Mouse (Mus musculus) cerebellum, postnatal 25 days (tissue): ENCODE data around the gene Dkc1.

Experiments used
- DNase-seq, 2 experiments: peaks; one replicate each; pipeline ENCODE4 v3.0.0; 2021; ENCODE audit warnings: mixed read lengths in 2 of 2

Gene Dkc1

DNA sequence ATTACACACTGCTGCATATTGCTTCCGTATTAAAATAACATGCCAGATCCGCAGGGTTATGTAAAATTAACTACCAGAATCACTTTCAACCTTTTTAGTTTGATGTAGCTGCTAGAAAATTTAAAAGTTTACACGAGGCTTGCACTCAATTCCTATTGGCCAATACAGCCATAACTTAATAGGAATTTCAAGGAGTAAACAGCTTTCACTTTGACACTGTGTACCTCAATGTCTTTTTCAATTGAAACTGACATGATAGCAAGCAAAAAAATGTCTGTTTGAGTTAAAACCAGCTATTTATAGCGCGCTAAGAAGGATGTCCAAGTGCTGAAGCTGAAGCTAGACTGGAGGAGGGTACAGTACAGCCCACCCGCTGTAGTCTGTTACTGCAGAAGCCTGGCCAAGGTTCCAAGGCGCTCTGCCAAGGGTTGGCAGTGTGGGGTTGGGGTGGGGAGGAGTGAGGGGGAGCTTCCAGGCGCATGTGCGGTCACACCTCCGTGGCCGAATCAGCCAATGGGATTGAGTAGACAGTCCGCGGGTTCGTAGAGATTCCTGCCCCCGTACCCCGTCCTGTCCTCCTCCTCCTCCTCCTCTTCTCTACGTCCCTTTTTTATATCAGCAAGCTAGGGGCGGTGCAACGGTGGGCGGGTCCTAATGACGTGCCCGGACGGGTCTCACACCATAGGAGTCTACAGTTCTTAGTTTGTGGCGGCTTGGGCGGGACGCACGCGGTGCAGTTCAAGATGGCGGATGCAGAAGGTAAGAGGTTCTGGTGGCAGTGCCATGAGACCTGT lies at the start of gene Dkc1:
Gene Dkc1, plus strand, starts transcription at position 486 of the 794 bp plus-strand sequence.
- DNase-seq = peak; percentile 88 to 93

DNA sequence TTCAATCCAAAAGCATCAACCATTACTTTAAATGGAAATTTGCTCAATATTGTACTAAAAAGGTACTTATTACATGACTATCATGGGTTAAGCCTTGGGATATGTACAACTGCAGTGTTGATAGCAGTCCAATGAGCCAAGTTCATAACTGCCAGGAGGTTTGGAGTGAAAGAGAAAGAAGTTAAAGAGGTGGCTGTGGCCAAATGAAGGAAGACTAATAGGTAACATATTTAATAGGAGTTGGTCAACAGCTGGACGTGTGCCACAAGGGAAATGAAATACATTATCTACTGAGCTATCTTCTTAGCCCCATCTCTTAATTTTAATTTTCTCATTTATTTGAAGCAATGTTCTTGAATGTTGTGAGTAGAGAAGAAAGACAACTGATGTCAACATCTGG lies 49.7 kb upstream of the Dkc1 start:
- DNase-seq = no peak

DNA sequence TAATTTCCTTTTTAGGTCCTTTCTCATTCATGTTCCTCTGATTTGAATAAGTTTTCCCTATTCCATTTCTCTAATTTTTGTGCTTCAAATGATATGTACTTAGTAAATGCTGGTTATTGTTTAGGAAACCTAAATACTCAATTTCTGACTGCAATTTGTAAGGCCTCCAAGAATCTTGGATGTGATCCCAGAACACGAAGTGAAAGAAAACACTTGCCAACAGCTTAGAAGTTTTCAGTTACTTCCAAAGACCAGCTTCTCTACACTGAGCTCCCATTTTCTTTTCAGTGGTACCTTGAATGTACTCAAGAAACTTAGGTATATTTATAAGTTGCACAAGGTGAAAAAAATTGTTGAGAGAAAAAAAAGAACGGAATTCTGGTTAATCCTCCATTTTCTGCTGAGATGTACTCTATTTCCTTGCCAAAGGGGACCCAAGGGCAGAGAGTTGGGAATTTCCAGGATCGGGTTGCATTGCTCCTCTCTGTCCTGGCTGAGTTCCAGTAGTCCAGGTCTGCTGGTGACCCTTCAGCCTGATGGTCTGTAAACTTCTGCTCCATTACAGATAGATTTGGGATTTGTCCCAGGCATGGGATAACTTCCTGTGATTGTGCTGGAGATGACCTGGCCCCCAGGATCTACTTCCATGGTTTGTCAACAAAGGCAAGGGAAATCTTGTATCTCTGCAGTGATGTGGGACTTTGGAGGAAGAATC lies 48.6 kb upstream of the Dkc1 start:
- no peak for DNase-seq

DNA sequence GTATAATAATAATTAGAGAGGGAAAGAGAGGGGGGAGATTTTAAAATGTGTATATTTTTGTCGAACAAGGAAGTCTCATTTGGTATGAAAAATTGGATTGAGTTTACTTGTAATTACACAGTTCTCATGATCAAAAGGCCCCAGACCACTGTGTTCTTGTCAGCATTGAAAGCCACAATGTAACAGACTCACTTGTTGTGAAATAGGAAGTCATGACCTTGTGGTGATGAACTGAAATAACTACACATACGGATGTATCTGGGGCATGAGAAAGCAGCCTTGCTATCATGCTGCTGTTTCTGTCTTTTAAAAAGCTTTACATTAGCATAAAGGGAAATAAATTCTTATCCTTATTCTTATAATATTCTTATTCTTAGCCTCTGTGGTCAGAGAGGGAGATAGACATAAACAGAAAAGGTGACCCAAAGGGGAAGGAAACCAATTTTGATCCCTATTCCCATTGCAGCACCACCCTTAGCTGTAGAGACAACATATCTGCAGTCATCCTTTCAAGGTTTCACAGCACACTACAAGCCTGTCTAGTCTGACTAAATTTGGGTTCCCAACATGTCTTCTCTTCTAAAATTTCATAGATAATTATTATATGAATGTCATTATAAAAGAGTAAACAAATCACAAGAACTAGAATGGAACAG lies 39.4 kb upstream of the Dkc1 start:
- DNase-seq = no peak

DNA sequence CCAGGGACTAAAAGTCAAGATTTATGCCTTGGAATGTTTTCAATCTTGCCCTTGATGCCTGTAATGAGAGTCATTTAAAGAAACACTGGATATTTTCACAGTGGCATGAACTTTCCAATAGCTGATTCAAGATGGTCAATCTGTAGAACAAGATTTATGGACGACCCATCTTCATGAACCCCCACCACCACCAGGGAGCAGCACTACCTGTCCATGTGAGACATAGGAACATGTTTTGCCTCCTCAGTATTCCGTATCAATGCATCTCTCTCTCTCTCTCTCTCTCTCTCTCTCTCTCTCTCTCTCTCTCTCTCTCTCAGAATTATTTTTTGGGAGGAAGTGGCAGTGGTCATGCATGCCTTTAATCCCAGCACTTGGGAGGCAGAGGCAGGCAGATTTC lies 13.3 kb upstream of the Dkc1 start:
- peak in 1 of 2 experiments; percentile 10 for DNase-seq

DNA sequence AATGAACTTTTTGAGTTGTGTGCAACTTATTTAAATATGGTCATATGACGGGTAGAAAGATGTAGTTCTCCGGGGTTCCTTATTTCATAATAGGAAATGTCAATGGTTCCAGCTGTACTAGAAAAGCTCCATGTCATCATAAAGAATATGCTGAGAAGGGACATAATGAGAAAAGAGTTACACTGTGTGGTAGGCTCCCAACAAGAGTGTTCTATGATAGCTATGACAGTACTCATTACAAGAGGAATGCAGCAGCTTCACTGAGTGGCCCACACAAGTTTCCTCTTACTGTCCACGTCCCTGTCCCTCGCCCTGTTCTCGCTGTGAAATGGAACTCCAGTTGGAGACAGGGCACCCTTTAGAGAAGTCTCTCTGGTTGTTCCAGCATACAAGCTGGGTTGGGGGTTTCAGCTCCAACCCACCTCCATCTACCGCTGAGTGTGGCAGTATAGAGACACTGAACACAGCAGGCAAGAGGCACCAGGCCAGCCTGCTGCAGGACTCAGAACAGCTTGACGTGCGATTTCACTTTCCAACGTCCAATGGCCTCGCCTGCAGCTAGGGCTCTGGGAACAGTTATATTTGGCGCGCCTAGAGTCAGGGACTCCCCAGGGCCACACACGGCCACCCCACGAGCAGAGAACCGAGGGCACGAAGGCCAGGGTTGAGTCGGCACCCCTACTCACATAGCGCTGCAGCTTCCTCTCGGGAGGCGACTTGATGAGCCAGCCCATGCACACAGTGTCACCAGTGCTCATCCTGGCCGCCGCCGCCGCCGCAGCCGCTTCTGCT lies 11.5 kb upstream of the Dkc1 start:
- DNase-seq = peak in 1 of 2 experiments; percentile 46

DNA sequence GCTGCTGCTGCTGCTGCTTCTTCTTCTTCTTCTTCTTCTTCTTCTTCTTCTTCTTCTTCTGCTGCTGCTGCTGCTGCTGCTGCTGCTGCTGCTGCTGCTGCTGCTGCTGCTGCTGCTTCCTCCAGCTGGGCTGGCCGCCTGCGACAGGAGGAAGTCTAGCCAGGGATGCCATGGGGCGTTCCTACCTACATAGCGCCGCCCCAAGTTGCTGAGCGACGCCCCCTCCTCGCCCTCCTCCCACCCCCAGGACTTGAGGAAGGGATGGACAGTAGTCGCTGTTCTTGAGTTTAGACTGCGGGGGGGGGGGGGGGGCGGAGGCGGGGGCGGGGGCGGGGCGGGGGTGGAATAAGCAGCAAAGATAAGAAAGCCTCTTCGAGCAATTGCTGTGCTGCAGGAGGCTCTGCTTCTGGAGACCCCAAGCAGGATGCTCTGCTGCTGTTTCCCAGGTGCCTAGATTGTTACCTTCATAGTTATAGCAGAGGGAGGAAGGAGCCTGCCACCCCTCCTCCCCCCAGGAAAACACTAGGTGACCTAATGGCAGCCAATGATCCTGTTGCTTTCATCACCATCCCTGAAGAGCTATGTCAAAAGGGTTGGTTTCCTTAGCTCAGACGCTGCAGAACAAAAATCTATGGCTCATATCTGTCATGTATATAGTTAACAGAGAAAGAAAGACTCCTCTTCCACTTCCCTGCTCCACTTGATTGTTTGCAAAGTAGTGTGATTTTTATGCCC lies 10.7 kb upstream of the Dkc1 start, which contains the start of gene Gab3:
Gene Gab3, minus strand, starts transcription at position 685 of the 735 bp plus-strand sequence.
- peak; percentile 7 to 61 for DNase-seq

DNA sequence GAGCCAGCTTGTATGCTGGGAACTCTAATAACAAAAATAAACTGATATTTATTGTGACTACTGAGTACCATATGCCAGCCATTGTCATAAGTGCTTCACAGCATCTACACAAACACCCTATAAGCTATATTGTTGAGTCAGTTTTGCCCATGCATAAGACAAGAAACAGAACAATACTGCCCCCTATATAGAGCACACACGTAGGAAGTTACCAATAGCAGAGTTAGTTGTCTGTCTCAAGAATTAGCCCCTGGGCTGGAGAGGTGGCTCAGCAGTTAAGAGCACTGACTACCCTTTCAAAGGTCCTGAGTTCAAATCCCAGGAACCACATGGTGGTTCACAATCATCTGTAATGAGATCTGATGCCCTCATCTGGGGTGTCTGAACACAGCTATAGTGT lies 10.0 kb upstream of the Dkc1 start:
- DNase-seq = no peak

DNA sequence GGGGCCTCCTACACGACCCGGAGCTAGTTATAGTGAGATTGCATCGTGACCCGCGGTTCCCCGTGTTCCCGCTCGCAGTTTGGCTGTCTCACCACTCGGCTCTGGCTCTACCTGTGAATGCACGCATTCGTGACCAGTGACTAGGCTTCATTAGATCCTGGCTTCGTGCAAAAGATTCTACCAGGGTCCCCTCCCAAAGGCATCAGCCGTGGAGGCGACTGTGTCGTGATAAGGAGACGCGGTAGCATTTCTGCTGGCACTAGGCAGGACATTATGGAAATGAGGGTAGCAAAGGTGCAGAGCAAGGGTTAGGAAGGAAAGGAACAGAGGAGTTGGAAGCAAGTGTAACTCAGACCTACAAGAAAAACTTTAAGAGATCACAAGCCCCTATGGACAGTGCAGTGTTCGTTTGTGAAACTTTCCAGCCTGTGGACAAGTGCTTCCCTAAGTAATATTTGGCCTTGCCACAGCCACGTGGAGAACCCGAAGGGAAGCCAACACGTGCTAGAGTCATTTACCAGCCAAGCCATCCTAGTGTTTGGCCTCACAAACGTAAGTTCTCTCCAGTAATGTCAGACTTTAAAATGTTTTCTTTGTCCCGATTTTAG lies 613 bp downstream of the Dkc1 start:
- peak in 1 of 2 experiments; percentile 2 for DNase-seq

DNA sequence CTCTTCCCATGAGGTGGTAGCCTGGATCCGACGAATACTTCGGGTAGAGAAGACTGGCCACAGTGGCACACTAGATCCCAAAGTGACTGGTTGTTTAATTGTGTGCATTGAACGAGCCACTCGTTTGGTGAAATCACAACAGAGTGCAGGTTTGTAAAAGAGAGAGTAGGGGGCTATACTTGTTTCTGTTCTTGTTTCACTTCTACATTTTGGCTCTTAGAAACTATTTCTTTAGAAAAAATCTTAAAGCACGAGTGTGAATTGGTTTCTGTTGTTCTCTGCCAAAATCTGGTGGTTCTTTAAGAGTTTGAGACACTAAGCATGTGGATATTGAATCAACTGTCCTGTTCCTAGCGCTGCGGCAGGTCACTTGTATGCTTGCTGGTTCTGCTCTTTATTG lies 3.1 kb downstream of the Dkc1 start:
- DNase-seq = no peak

DNA sequence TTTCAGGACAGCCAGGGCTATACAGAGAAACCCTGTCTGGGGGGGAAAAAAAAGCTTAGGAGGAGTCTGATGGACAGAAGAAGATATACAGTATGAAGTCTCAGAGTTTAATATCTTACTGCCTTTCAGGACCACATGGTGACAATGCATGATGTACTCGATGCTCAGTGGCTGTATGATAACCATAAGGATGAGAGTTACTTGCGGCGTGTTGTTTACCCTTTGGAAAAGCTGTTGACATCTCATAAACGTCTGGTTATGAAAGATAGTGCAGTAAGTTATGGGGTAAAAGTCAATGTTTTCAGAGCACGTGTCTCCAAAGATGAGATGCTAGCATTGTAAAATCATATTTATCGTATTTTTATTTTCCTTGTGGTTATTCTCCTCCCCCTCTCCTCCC lies 6.6 kb downstream of the Dkc1 start:
- no peak for DNase-seq

DNA sequence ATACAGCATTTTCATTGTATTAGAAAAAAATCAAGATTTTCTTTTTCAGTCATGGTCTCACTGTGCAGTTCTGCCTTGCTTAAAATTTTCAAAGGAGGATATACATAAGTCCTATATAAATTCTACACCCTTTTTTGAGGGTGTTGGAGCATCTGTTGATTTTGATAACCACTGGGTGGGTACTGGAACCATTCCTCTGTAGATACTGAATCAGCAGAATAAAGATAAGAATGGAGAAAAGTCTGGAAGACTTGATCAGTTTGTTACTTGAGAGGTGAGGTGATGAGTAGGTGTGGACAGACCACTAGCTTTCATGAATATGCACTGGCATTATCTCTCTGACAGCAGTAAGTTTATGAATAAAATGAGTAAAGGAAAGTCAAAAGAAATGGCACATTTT lies 19.9 kb downstream of the Dkc1 start:
- DNase-seq = no peak

DNA sequence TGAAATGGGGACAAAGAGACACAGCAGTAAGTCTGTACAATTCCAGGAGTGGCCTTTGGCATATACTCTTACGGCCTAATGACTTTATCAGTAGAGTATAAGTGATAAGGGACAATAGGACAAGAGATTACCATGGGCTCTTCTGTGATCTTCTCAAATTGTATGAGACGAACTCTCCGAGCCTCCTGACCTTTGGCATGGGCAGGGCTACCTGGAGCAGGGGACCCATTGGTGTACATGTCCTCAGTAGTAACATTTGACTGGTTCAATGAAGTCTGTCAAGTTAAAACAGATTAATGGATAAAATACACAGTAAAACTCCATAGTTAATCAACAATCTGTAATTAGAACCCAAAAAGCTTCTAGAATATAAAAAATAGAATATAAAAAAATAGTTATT lies 30.0 kb downstream of the Dkc1 start:
- no peak for DNase-seq

DNA sequence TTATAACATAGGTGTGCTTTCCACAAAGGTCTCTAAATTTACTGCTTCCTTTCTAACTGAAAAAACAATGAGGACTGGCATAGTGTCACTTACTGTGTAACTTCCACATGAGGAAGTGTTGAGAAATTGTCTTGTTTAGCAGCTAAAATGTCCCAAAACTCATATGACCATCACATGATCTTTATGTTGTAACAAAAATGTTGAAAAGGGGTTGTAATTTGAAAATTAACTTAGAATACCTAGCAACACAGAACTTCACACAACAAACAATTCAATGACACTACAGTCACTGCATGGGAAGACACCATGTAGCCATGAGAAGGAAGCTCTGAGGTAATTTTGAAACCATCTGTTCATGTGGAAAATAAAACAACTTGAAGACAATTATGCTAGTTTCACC lies 31.2 kb downstream of the Dkc1 start:
- DNase-seq = no peak

DNA sequence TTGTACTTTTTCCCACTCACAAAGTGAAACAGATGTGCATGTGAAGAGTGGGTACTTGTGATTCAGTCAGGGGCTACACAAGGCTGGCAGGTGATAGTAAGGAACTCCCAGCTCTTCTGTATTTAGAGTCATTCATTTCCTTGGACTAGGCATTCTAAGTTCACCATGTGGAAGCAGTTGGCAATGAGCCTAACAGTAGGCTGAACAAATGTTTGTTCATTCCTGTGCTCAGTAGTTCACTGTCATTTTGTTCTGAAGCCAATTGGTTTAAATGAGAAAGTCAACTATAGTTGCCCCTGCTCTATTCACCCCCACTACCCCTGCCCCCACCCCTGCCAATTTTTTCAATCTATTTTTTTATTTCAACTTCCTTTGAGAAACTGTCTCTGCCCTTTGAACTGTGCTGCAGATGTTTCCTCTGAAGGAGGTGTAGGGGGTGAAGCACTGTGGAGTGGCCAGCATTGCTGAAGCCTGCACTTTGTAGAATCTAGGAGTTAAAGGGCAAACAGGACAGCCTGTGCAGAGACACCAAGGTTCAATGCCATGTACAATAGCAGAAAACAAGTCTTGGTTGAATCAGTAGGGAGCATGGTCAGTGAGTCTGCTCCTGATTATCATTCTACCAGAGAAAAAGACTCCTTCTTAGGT lies 32.8 kb downstream of the Dkc1 start:
- peak in 1 of 2 experiments; percentile 29 for DNase-seq

DNA sequence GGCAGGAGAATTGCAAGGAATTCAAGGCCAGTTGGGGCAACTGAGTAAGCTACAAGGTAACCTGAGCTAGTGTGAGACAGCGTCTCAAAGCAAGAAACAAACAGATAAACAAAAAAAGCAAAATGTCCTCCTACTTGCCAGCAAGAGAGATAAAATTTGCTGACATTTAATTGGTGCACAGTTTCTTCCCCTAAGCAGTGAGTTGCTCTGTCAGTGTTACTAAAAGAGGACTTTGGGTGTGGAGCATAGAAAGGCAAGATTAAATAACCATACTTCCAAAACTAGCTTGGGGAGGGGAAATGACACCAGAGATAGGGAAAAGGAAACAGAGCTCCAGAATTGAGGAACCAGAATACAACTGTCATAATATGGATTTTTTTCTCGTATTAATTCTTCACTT lies 33.8 kb downstream of the Dkc1 start:
- DNase-seq = no peak

DNA sequence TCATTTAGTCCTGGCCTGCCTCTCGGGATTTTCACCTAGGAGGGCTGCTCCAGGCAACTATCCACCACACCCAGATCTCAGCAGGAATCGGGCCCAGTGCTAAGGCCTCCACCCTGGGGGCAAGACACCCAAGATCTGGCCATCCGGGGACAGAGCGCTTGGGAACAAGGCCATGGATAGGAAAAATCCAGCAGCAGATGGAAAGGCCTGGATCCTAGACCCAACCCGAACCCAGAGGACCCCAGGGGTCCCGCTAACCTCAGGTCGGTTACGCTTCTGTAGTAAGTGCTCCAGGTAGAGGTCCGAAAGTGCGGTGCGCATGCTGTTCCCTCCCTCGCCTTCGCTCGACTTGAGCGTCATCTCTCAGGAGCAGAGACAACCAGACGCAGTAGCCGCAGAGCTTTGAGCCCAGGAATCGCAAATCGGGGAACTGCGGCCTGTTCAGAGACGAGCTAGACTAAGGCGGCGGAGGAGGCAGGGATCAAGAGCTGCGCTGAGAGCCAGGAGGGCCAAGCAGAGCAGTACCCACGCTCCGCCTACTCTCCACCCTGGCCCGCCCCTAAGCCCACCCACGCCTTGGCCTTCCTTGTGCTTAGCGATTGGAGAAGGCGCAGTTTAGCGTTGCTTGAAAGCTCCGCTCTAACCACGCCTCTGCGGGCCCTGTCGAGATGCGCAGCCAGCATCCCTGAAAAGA lies 35.0 kb downstream of the Dkc1 start, which contains the start of gene Mpp1:
Gene Mpp1, minus strand, starts transcription at position 550 of the 694 bp plus-strand sequence.
- peak; percentile 76 to 83 for DNase-seq

DNA sequence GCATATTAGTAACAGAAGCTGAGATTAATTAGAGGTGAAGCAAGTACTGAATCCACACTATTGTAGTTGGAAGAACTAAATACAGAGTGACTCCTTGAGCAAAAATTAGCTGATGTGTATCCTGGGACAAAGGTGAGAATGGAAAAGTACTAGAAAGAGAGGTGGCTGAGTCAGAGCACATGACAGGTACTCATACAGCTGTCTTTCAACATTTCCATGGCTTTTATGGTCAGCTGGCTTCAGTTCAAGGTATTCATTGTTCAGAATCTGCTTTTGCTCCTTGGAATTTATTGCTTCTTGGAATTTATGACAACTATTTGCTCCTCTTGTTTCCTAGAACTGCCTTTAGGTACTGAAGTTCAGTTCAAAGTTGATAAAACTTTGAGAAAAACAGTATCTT lies 41.3 kb downstream of the Dkc1 start:
- DNase-seq = no peak

DNA sequence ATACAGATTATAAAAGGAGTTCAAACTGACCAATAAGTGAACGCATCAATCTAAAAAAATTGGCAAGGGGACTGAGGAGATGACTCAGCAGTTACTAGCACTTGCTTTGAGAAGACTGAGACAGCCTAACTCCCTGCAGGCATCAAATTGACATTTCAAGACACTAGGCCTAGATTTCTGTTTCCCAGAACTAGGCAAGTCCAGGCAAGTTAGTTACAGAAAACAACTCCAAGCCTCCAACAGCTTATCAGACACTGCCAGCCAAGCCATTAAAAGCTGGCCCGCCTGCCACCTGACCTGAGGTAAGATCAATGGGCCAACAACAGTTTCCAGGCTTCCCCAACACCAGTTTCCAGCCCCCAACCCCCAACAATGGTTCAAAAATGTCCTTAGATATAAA lies 42.1 kb downstream of the Dkc1 start:
- DNase-seq = no peak

DNA sequence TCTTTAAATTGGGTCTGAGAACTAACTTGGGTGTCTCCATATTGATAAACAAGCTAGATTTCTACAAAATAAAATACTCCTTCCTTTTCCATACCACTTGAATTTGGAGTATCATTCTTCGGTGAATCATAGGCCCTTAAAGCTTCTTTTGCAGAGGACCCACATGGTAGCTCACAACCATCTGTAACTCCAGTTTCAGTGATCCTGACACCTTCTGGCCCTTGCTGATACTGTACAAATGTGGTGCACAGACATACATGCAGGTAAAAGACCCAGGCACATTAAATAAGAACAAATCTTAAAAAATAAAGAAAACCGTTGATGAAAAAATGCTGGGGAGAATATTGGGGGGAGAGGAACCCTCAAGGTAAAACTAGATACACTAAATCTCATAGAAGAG lies 42.5 kb downstream of the Dkc1 start:
- no peak for DNase-seq
